9 mouse cellular contexts compared by ENCODE assay signal in genomic region chr5:125270587-125271130, GRCm38 (mm10).
DNase-seq lines count a peak whose midpoint lies in the region; ATAC-seq and TF ChIP-seq lines count a peak whose summit lies in the region.
"Had no signal": no experiment of that assay in that cellular context is flagged by ENCODE, and none has a peak within 500 bp of the region (broad histone marks: within the 10 kb centered on the region; RNA-seq: fewer than 3 reads in every experiment).

No protein-coding gene starts in this region.

- peaks cover 10% of the 10 kb centered on the region; the same call in 1 of the 2 replicates for H3K4me1 ChIP-seq in intestine, embryonic 14.5 days (replicated peaks; ENCODE audit: control insufficient read depth, insufficient read depth, low read length)
- H3K4me1 ChIP-seq in intestine, embryonic 16.5 days (ENCODE audit: control insufficient read depth, insufficient read depth, low read length): peaks cover 2% of the 10 kb centered on the region; the same call in 1 of the 2 replicates
- H3K4me1 ChIP-seq in embryonic facial prominence, embryonic 11.5 days (ENCODE audit: control insufficient read depth, insufficient read depth, low read length): no peaks in the 10 kb centered on the region; the same call in 1 of the 2 replicates
- H3K4me1 ChIP-seq in hindbrain, postnatal 0 days (ENCODE audit: insufficient read depth, low read length): peaks cover 10% of the 10 kb centered on the region
- H3K4me1 ChIP-seq in testis, adult 2 months (ENCODE audit: control insufficient read depth, insufficient read depth, low read length): peaks cover 18% of the 10 kb centered on the region

- peak; percentile 88 for DNase-seq in intestine, embryonic 14.5 days (ENCODE audit: low spot score)
- peak; percentile 72 to 85 for DNase-seq in adrenal gland, postnatal 36 days
- peak; percentile 89 for DNase-seq in embryonic facial prominence, embryonic 11.5 days (ENCODE audit: low spot score)
- peak; percentile 92 for DNase-seq in hindbrain, postnatal 0 days (ENCODE audit: low spot score)
- peak; percentile 54 to 64 for DNase-seq in left cerebral cortex, postnatal 36 days (ENCODE audit: low spot score in 2 of 2)

- H3K4me3 ChIP-seq in intestine, embryonic 14.5 days (ENCODE audit: low read depth, low read length): no peak overlapping the region
- no peak overlapping the region for H3K4me3 ChIP-seq in intestine, embryonic 16.5 days (ENCODE audit: low read length)
- no peak overlapping the region for H3K4me3 ChIP-seq in embryonic facial prominence, embryonic 11.5 days (ENCODE audit: low read depth, low read length)
- H3K4me3 ChIP-seq in hindbrain, postnatal 0 days (ENCODE audit: low read length): no peak overlapping the region
- H3K4me3 ChIP-seq in testis, adult 2 months (ENCODE audit: control insufficient read depth, low read depth, low read length): no peak overlapping the region
- H3K4me3 ChIP-seq: embryonic facial prominence, embryonic 12.5 days had no signal

- no peaks in the 10 kb centered on the region for H3K9me3 ChIP-seq in intestine, embryonic 14.5 days (ENCODE audit: control insufficient read depth, low read length)
- H3K9me3 ChIP-seq in intestine, embryonic 16.5 days (ENCODE audit: control insufficient read depth, low read length): no peaks in the 10 kb centered on the region
- no peaks in the 10 kb centered on the region for H3K9me3 ChIP-seq in embryonic facial prominence, embryonic 11.5 days (replicated peaks; ENCODE audit: control insufficient read depth, low read length)
- H3K9me3 ChIP-seq in hindbrain, postnatal 0 days (ENCODE audit: low read length): no peaks in the 10 kb centered on the region
- H3K9me3 ChIP-seq: embryonic facial prominence, embryonic 12.5 days had no signal

- no peaks in the 10 kb centered on the region for H3K27me3 ChIP-seq in intestine, embryonic 14.5 days (replicated peaks; ENCODE audit: control insufficient read depth, insufficient read depth, low read length)
- no peaks in the 10 kb centered on the region for H3K27me3 ChIP-seq in intestine, embryonic 16.5 days (replicated peaks; ENCODE audit: control insufficient read depth, insufficient read depth, low read length)
- no peaks in the 10 kb centered on the region for H3K27me3 ChIP-seq in embryonic facial prominence, embryonic 11.5 days (ENCODE audit: control insufficient read depth, insufficient read depth, low read length)
- H3K27me3 ChIP-seq in hindbrain, postnatal 0 days (ENCODE audit: insufficient read depth, low read length): no peaks in the 10 kb centered on the region
- H3K27me3 ChIP-seq in testis, adult 2 months (ENCODE audit: control insufficient read depth, insufficient read depth, low read length): no peaks in the 10 kb centered on the region
- H3K27me3 ChIP-seq: embryonic facial prominence, embryonic 12.5 days had no signal

- H3K27ac ChIP-seq in intestine, embryonic 14.5 days (ENCODE audit: low read depth): no peak overlapping the region
- H3K27ac ChIP-seq in intestine, embryonic 16.5 days (ENCODE audit: low read length): no peak overlapping the region
- H3K27ac ChIP-seq in embryonic facial prominence, embryonic 11.5 days (replicated peaks; ENCODE audit: low read depth, low read length): no peak overlapping the region
- H3K27ac ChIP-seq in hindbrain, postnatal 0 days: no peak overlapping the region
- H3K27ac ChIP-seq in testis, adult 2 months (ENCODE audit: control insufficient read depth, insufficient read depth, low read depth, low read length): no peak overlapping the region
- H3K27ac ChIP-seq: embryonic facial prominence, embryonic 12.5 days had no signal

- no peaks in the 10 kb centered on the region for H3K36me3 ChIP-seq in intestine, embryonic 14.5 days (ENCODE audit: control insufficient read depth, insufficient read depth, low read length)
- H3K36me3 ChIP-seq in intestine, embryonic 16.5 days (ENCODE audit: control insufficient read depth, insufficient read depth, low read length): no peaks in the 10 kb centered on the region
- H3K36me3 ChIP-seq in embryonic facial prominence, embryonic 11.5 days (replicated peaks; ENCODE audit: control insufficient read depth, insufficient read depth, low read depth, low read length): no peaks in the 10 kb centered on the region
- no peaks in the 10 kb centered on the region for H3K36me3 ChIP-seq in hindbrain, postnatal 0 days (ENCODE audit: insufficient read depth, low read length)
- no peaks in the 10 kb centered on the region for H3K36me3 ChIP-seq in testis, adult 2 months (ENCODE audit: control insufficient read depth, insufficient read depth, low read length)
- H3K36me3 ChIP-seq: embryonic facial prominence, embryonic 12.5 days had no signal

- ATAC-seq in intestine, embryonic 14.5 days (replicated peaks; ENCODE audit: low FRiP score, low TSS enrichment, low read depth): no peak
- no peak for ATAC-seq in intestine, embryonic 16.5 days
- ATAC-seq in embryonic facial prominence, embryonic 11.5 days (replicated peaks; ENCODE audit: insufficient number of reproducible peaks, low FRiP score, low TSS enrichment, low read depth): no peak
- ATAC-seq in hindbrain, postnatal 0 days: no peak
- peak; percentile 33; the same call in 1 of the 2 replicates for ATAC-seq in monocyte, adult 5-6 weeks (replicated peaks; ENCODE audit: insufficient number of reproducible peaks, low FRiP score, low TSS enrichment, poor library complexity, severe bottlenecking)

- H3K9ac ChIP-seq in intestine, embryonic 14.5 days (ENCODE audit: low read length): no peak overlapping the region
- H3K9ac ChIP-seq in intestine, embryonic 16.5 days (ENCODE audit: low read depth, low read length): no peak overlapping the region
- H3K9ac ChIP-seq in embryonic facial prominence, embryonic 11.5 days (replicated peaks; ENCODE audit: low read length): no peak overlapping the region
- no peak overlapping the region for H3K9ac ChIP-seq in hindbrain, postnatal 0 days (replicated peaks; ENCODE audit: low read length)
- H3K9ac ChIP-seq: embryonic facial prominence, embryonic 12.5 days had no signal

- TF ChIP-seq POLR2A in testis, adult 2 months (IDR thresholded peaks at IDR 0.05; ENCODE audit: control insufficient read depth, low read depth, low read length): no peak

- WGBS in intestine, embryonic 14.5 days: 17% methylated on average over 12 of the region's 12 CpGs
- 16% methylated on average over 12 of the region's 12 CpGs for whole genome bisulfite sequencing in intestine, embryonic 16.5 days
- WGBS in embryonic facial prominence, embryonic 11.5 days: 17% methylated on average over 12 of the region's 12 CpGs
- WGBS in hindbrain, postnatal 0 days: 13% methylated on average over 12 of the region's 12 CpGs

- intact Hi-C loops in left cerebral cortex, postnatal 36 days (cut with DNase I): loop anchor here (2.0 to 5.0 kb wide), 3 partner anchors 97 to 370 kb away; no protein-coding TSS in a partner anchor

- H3K4me2 ChIP-seq in intestine, embryonic 14.5 days (ENCODE audit: low read length): no peak overlapping the region
- no peak overlapping the region for H3K4me2 ChIP-seq in intestine, embryonic 16.5 days (ENCODE audit: low read depth, low read length)
- no peak overlapping the region for H3K4me2 ChIP-seq in embryonic facial prominence, embryonic 11.5 days (ENCODE audit: low read depth, low read length)
- no peak overlapping the region for H3K4me2 ChIP-seq in hindbrain, postnatal 0 days (ENCODE audit: low read depth, low read length)
- H3K4me2 ChIP-seq: embryonic facial prominence, embryonic 12.5 days had no signal

- peak; percentile 98 for TF ChIP-seq CTCF in hindbrain, postnatal 0 days (IDR thresholded peaks at IDR 0.05; ENCODE audit: low read depth)
- peak; percentile 99 for TF ChIP-seq CTCF in testis, adult 2 months (IDR thresholded peaks at IDR 0.05; ENCODE audit: control insufficient read depth, insufficient read depth, insufficient replicate concordance, low read depth, low read length)
